Mouse (Mus musculus) testis, postnatal 10 days (tissue): ENCODE measurements around the gene Wnt11.

Source experiments
- DNase-seq: peaks from one replicate; pipeline ENCODE4 v3.0.0; 2021; ENCODE audit warnings: low spot score

Gene Wnt11

GRCm38 (mm10) chr7:98867053-98867793, 32.3 kb downstream of the Wnt11 start:
- no peak for DNase-seq

- DNase-seq: no peak
Measured at GRCm38 (mm10) chr7:98867794-98868150, 32.9 kb downstream of the Wnt11 start.

GRCm38 (mm10) chr7:98869070-98869469, 34.2 kb downstream of the Wnt11 start:
- no peak for DNase-seq

- no peak for DNase-seq
Measured at GRCm38 (mm10) chr7:98870791-98871190, 35.9 kb downstream of the Wnt11 start.

- no peak for DNase-seq
Measured at GRCm38 (mm10) chr7:98871882-98872281, 37.0 kb downstream of the Wnt11 start.

GRCm38 (mm10) chr7:98873316-98873715, 38.4 kb downstream of the Wnt11 start:
- no peak for DNase-seq

GRCm38 (mm10) chr7:98874411-98874951, 39.6 kb downstream of the Wnt11 start:
- no peak for DNase-seq

- DNase-seq: no peak
Measured at GRCm38 (mm10) chr7:98875390-98875990, 40.6 kb downstream of the Wnt11 start.

GRCm38 (mm10) chr7:98876119-98876518, 41.2 kb downstream of the Wnt11 start:
- DNase-seq: no peak

GRCm38 (mm10) chr7:98879176-98879575, 44.3 kb downstream of the Wnt11 start:
- no peak for DNase-seq

GRCm38 (mm10) chr7:98881887-98882286, 47.0 kb downstream of the Wnt11 start:
- no peak for DNase-seq

GRCm38 (mm10) chr7:98887811-98888261, 52.9 kb downstream of the Wnt11 start:
- DNase-seq: no peak

GRCm38 (mm10) chr7:98888810-98889209, 53.9 kb downstream of the Wnt11 start:
- DNase-seq: no peak

GRCm38 (mm10) chr7:98889211-98889610, 54.3 kb downstream of the Wnt11 start:
- no peak for DNase-seq

- no peak for DNase-seq
Measured at GRCm38 (mm10) chr7:98893144-98893543, 58.2 kb downstream of the Wnt11 start.

GRCm38 (mm10) chr7:98894305-98894704, 59.4 kb downstream of the Wnt11 start:
- DNase-seq: no peak

GRCm38 (mm10) chr7:98894768-98895167, 59.9 kb downstream of the Wnt11 start:
- DNase-seq: no peak

GRCm38 (mm10) chr7:98895501-98896095, 60.7 kb downstream of the Wnt11 start:
- no peak for DNase-seq

- DNase-seq: no peak
Measured at GRCm38 (mm10) chr7:98897323-98897722, 62.4 kb downstream of the Wnt11 start.

- DNase-seq: no peak
Measured at GRCm38 (mm10) chr7:98899815-98900214, 64.9 kb downstream of the Wnt11 start.

- DNase-seq: no peak
Measured at GRCm38 (mm10) chr7:98901120-98901519, 66.2 kb downstream of the Wnt11 start.

- no peak for DNase-seq
Measured at GRCm38 (mm10) chr7:98903884-98904283, 69.0 kb downstream of the Wnt11 start.
